Mouse (Mus musculus): ENCODE data around the gene Col5a3.
"Not testable (repeated sequence)": the region's sequence is repeated elsewhere in the genome, so short reads cannot be mapped to it uniquely, and the experiment has no call there.

Gene Col5a3

GRCm38 (mm10) chr9:20814521-20815272, at the start of gene Col5a3:
Col5a3 (minus strand) TSS chr9:20815067.
- peak in 1 of 2 experiments; percentile 6 for DNase-seq

- no peak for DNase-seq
Measured at GRCm38 (mm10) chr9:20862225-20862624, 47.4 kb upstream of the Col5a3 start.

- peak; percentile 44 to 64 for DNase-seq
Measured at GRCm38 (mm10) chr9:20861821-20862220, 47.0 kb upstream of the Col5a3 start.

- DNase-seq: no peak
Measured at GRCm38 (mm10) chr9:20859926-20860325, 45.1 kb upstream of the Col5a3 start.

GRCm38 (mm10) chr9:20857131-20857530, 42.3 kb upstream of the Col5a3 start:
- DNase-seq: no peak

- DNase-seq: no peak
Measured at GRCm38 (mm10) chr9:20850179-20850578, 35.3 kb upstream of the Col5a3 start.

- DNase-seq: peak; percentile 58 to 60
Measured at GRCm38 (mm10) chr9:20842670-20843069, 27.8 kb upstream of the Col5a3 start.

- no peak for DNase-seq
Measured at GRCm38 (mm10) chr9:20842211-20842610, 27.3 kb upstream of the Col5a3 start.

- peak; percentile 62 to 63 for DNase-seq
Measured at GRCm38 (mm10) chr9:20838931-20839330, 24.1 kb upstream of the Col5a3 start.

GRCm38 (mm10) chr9:20837184-20837947, 22.5 kb upstream of the Col5a3 start:
- DNase-seq: no peak

GRCm38 (mm10) chr9:20835431-20835954, 20.6 kb upstream of the Col5a3 start:
- not testable (repeated sequence) for DNase-seq

GRCm38 (mm10) chr9:20834881-20835280, 20.0 kb upstream of the Col5a3 start:
- DNase-seq: no peak

GRCm38 (mm10) chr9:20830901-20831643, 16.2 kb upstream of the Col5a3 start:
- DNase-seq: peak; percentile 96 to 99

- no peak for DNase-seq
Measured at GRCm38 (mm10) chr9:20828127-20828526, 13.3 kb upstream of the Col5a3 start.

GRCm38 (mm10) chr9:20825781-20826180, 10.9 kb upstream of the Col5a3 start:
- DNase-seq: no peak

GRCm38 (mm10) chr9:20822821-20823220, 8.0 kb upstream of the Col5a3 start:
- DNase-seq: no peak

- DNase-seq: no peak
Measured at GRCm38 (mm10) chr9:20820001-20820400, 5.1 kb upstream of the Col5a3 start.

- no peak for DNase-seq
Measured at GRCm38 (mm10) chr9:20818236-20818635, 3.4 kb upstream of the Col5a3 start, which contains the start of gene Rdh8. Rdh8 (plus strand) TSS chr9:20818503.

GRCm38 (mm10) chr9:20812537-20813271, 2.2 kb downstream of the Col5a3 start:
- DNase-seq: peak in 1 of 2 experiments; percentile 4

- DNase-seq: no peak
Measured at GRCm38 (mm10) chr9:20810773-20811172, 4.1 kb downstream of the Col5a3 start.

GRCm38 (mm10) chr9:20810271-20810670, 4.6 kb downstream of the Col5a3 start:
- DNase-seq: peak in 1 of 2 experiments; percentile 2

- no peak for DNase-seq
Measured at GRCm38 (mm10) chr9:20805706-20806105, 9.2 kb downstream of the Col5a3 start.

All from cerebellum, postnatal 14 days (tissue).